Mouse (Mus musculus): Measurements from ENCODE around the gene Cd164.

Gene Cd164

DNA sequence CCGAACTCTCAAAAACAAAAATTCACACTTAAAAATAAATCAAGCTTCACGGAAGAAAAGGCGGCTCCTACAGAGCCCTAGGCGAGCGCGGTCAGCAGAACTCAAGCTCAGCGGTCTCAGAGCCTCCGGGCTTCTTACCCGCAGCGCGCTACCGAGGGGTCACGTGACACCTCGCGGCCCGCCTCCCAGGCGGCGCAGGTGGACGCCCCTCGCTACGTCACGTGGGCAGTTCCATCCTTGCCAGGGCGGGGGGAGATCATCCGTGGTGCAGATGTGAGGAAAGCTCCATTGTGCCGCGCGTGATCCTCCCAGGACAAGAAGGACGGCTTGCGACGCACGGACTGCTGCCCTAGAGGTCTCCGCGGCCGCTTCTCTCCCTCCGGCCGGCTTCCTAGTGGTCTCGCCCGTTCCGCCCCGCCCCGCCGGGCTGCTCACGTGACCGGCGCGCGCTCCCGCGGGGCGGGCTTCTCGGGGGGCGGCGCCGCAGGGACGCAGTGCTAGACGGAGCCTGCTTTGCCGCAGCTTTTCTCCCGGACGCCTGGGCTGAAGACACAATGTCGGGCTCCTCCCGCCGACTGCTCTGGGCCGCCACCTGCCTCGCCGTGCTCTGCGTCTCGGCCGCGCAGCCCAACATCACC, at the start of gene Cd164:
Gene Cd164, plus strand, starts transcription at position 434 of the 638 bp plus-strand sequence.
- in situ Hi-C loops (cut with MboI) = no loop called here

DNA sequence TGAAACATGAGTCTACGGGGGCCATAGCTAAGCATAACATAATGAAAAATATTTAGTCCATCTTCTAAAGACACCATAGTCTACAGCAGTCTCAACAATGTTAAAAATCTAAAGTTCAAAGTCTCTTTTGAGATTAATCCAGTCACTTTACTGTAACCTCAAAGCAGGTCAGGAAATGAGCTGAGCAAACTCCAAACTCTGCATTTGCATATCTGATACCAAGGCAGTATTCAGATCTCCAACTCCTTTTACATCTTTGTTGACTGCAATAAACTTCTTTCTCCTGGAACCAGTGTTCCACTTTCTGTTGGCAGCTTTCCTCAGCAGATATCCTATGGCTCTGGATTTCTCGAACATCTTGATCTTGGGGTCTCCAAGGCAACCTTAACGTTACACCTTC, 48.5 kb upstream of the Cd164 start:
- in situ Hi-C loops (cut with MboI) = no loop called here

DNA sequence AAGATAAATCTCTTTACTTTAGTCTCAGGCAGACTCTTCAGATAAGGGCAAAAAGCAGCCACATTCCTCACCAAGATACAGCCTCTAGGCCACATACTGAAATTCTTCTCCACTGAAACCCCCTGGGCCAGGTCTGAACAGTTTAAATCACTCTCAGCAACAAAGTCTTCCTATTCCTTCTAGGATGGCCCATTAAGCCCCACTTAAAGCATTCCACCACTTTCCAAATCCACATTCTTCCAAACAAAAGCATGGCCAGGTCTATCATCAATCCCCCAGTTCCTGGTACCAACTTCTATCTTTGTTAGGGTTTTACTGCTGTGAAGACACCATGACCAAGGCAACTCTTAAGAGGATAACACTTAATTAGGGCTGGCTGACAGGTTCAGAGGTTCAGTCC, 46.7 kb upstream of the Cd164 start:
- in situ Hi-C loops (cut with MboI) = no loop called here

DNA sequence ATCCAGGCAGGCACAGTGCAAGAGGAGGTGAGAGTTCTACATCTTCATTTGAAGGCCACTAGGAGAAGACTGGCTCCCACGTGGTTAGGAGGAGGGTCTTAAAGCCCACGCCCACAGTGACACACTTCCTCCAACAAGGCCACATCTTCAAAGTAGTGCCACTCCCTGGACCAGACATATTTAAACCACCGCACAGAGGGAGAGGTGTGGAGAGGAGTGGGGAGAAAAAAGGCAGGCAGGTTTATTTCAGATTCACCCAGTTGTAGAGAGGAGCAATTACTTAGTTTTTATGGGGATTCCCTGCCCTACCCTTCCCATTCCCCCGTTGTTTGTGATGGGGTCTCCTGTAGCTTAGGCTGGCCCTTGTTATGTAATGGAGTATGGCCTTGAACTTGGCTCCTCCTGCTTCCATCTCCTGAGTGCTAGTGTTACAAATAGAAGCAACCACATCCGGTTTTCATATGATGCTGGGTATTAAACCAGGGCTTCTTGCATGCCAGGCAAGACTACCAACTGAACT, 46.2 kb upstream of the Cd164 start:
- in situ Hi-C loops (cut with MboI) = no loop called here

DNA sequence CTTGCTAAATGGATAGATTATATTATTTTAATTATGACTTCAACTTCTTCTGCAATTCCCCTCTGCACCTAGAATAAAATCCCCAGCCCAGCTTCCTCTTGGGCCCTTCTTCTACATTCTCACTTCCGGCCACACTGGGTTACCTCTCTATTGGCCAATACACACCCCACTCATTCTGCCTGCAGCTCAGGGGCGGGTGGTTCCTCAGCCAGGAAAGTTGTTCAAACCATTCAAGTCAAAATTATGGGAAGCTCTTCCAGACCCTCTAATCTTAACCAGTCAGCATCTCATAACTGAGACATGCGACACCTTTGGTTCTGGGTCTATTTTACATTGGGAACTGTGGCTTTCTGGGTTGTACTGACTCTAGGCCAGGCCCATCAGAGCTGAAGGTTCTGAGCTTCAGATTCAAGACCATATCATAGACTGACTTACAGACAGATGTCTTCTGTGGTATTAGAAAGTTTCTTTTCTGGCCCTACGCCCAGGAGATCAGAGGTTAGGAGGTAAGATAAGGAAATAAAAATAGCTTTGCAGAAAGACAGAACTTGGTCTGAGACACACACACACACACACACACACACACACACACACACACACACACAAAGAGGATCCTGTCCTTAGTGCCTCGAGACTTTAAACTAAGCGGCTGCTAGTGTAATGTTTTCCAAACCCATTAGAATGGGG, 45.3 kb upstream of the Cd164 start:
- in situ Hi-C loops (cut with MboI) = no loop called here

DNA sequence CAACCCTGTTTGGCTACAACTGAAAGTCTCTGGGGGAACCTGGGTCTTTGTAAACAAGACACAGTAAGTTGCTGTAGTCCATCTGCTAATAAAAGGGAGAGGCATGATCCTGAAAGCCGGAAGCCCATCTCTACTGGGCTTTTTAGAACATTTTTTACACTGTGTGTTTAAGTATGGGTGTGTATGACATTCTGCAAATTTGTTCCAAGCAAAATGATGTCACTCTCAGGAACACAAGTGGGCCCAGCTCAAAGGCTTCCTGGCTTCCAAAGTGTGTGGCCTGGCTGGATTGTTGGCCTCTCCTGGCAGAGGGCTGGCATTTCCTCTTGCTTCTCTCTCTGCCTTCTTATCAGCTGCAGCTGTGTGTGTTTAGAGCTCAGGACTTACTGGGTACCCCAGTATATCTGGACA, 44.2 kb upstream of the Cd164 start:
- in situ Hi-C loops (cut with MboI) = no loop called here

DNA sequence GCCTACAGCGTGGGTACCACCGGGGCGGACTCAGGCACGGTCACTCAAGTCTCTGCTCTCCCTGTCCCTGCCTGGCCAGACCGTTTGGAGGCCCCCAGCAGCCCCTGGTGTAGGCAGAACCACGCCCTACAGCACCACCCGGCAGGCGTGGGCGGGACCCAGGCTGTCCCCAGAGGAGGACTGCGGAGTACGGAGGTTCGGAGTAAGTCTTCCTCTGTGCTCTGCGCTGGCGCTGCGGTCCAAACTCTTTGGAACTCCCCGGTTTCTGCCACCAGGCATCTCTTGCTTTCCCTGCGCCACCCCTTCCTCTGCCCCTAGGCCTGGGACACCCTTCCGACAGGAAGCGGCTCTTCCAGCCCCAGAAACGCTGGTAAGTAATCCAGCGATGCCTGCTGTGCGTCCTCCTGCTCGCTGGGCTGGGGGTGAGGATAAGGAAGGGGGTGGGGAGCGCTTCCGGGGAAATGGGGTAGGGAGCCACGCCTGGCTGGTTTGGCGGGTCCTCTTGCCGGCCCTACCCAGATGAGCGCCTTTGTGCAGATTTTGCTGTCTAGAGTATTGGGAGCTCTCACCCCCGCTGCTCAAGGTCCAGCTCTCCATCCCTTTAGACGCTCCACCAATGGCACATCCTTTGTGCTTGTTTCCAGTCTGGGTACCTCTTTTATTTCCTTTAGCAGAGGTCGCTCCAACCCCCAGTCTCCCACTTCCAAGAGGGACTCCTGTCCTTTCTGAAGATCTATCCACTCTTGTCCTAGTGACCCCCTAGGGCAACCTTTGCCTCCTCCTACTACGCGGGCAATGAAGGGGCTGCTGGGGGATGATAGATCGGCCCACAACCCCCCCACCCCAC, 42.8 kb upstream of the Cd164 start, which contains the start of gene Mical1:
Gene Mical1, plus strand, starts transcription at position 144 of the 847 bp plus-strand sequence.
- in situ Hi-C loops (cut with MboI) = no loop called here

DNA sequence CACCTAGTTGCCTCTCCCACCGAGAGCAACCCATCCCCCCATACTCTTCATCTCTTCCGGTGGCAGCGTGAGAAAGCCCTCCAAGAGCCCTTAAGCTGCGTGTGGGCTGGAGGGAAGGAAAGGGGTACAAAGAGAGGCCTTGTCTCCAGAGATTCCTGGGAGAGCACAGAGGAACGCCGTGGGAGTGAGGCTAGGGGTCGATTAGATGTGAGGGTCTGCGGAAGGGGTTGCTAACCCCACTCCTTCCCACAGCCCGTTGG, 42.3 kb upstream of the Cd164 start:
- in situ Hi-C loops (cut with MboI) = no loop called here

DNA sequence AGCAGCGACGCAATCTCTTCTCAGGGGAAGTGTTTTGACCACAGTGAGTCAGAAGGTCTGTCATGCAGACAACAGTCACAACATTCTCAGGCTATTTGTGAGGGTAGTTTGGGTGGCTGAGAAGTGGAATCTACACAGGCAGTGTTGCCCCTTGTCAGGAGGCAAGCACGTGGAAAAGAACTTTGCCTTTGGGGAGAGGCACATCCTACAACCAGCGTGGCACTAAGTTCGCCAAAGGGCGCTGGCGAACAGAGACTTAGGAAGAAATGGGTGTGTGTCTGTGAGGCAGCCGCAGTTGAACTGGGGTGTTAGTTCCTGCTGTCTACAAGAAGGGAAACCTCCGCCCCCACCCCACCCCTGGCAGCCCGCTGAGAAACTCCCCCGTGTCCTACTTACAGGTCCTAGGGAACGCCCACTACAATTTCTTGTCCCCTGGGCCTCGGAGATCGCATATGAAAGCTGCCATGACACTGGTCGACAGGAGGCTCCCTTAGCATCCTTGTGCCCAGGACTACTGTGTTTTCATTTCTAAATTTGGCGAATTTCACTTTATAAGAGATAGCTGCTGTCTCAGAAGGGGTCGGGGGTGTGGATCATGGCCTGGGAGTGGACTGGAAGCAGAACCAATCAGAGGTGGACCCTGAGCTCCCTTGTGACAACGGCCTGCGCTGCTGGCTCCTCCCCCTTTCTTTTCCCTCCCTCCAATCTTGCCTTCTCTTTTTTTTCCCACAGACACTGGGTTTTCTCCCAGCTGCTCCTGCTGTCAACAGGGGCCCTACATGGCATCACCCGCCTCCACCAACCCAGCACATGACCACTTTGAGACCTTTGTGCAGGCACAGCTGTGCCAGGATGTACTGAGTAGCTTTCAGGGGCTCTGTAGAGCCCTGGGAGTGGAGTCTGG, 41.7 kb upstream of the Cd164 start:
- in situ Hi-C loops (cut with MboI) = no loop called here

DNA sequence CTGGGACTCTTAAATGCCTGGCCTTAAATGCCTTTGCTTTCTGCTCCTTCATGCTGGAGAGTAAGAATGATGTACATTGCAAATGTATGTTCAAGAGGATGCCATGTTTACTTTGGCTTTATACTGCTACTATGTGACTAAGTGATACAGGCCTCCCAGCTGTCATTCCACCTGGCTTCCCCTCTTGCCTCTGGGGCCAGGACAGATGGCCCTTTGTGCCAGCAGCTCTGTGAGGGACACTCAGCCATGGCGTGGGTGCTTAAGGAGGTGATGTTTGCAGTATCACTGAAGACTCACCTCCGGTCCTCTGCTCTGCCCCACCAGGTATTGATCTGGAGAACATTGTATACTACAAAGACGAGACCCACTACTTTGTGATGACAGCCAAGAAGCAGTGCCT, 39.3 kb upstream of the Cd164 start:
- in situ Hi-C loops (cut with MboI) = no loop called here

DNA sequence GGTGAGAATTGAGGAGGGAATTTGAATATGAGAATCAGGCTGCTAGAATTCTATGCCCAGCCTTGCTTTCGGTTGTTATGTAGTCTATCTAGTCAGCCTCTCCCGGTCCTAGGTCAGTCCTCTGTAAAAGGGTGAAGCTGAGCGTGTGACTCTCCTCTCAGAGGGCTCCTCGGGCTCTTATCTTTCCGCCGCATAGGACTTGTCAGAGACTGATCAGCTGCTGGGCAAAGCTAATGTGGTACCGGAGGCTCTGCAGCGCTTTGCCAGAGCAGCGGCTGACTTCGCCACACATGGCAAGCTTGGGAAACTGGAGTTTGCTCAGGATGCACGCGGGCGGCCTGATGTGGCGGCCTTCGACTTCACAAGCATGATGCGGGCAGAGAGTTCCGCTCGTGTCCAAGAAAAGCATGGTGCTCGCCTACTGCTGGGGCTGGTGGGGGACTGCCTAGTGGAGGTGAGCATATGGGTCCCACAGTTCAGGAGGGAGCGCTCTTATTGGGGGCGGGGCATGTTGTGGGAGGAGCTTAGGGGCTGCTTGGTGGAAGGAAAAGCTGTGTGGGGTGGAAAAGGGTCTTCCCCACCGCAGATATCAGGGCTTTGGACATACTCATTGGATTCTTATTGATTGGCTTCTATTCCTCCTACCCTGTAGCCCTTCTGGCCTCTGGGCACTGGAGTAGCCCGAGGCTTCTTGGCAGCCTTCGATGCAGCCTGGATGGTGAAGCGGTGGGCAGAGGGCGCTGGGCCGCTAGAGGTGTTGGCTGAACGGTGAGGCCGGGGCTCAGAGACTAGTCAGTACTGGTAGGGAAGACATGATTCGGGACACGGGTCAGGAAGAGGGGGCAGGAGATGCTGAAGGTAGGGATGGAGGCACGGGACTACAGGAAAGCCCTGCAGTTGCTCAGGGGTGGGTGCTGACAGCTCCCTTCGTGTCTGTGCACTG, 38.0 kb upstream of the Cd164 start:
- in situ Hi-C loops (cut with MboI) = no loop called here

DNA sequence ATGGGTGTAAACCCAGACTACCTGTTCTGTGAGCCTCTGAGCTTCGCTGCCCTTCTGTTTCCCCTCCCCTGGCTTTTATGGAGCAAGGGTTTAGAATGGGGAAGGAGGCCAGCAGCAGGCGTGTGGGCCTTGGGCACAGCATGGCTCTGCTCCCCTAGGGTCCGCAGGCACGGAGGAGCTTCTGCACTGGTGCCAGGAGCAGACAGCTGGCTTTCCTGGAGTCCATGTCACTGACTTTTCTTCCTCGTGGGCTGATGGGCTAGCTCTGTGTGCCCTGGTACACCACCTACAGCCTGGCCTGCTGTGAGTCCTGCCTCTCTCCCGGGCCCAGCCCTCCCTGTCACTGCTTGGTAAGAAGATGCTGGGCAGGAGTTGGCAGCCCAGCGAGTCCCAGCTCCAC, 36.8 kb upstream of the Cd164 start:
- in situ Hi-C loops (cut with MboI) = no loop called here

DNA sequence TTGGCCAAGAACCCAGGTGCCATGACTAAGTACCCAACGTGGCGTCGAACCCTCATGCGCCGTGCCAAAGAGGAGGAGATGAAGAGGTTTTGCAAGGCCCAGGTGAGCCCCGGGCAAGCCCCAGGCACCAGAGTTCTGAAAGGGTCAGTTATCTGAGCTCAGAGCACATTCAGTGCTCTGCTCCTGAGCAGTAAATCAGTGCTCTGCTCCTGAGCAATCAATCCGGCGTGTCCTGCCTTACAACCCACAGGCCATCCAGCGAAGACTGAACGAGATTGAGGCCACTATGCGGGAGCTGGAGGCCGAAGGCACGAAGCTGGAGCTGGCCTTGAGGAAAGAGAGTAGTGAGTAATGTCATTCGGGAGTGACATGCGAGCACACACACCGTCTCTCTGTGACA, 33.4 kb upstream of the Cd164 start:
- in situ Hi-C loops (cut with MboI) = no loop called here

DNA sequence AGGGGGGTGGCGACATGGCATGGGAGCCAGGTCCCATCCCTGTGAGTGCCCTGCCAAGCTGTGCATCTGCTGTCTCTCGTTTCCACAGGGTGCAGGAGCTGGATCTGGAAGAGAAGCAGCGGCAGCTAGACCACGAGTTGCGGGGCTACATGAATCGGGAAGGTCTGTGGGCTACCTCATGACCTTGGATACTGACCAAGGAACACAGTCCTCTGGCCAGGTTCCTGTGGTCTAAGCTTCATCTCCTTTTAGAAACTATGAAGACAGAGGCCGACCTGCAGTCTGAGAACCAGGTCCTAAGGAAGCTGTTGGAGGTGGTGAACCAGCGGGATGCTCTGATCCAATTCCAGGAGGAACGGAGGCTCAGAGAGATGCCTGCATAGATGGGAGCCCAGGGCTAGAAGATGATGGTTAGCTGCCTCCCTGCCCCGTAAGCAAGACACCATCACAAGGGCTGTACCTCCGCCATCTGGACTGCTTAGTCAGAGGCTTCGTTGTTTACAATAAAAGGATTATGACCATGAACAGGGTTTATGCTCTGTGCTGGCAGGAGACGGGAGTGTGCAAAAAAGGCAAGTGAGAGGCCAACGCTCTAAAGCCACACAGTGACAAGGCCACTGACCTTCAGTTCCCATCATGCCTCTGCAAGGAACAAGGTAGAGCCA, 32.6 kb upstream of the Cd164 start:
- in situ Hi-C loops (cut with MboI) = no loop called here

DNA sequence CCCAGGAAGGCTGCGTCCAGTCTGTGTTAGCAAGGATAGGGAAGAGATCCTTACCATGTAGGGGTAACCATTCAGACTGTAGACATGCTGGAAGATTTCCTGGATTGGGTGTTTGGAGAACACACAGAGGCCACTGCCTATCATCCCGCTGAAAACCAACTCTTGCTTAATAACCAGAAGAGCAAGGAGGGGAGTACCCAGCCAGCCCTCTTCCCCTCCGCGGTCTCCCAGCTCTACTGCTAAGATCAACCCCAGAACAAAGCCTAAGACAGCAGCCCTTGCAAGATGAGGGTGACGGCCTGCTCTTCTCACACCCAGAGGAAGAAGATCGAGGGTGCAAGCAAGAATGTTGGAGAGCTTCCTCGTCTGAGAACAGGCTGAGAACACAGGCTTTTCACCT, 30.3 kb upstream of the Cd164 start:
- in situ Hi-C loops (cut with MboI) = no loop called here

DNA sequence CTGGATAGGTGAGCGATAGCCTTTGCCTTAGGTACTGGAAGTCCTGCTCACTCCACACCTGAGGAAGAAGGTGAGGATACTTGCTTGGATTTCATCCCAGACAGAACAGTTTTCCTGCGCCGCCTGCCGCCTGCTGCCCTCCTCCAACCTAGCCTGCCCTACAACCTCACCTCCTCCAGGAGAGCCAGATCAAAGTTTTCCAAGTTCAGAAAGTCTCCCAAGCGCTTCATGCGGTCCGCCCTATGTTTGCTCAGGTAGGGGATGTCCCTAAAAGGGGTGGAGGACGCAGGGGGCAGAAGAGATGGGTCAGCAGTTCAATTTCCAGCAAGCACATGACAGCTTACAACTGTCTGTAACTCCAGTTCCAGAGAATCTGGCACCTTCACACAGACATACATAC, 29.9 kb upstream of the Cd164 start:
- in situ Hi-C loops (cut with MboI) = no loop called here

DNA sequence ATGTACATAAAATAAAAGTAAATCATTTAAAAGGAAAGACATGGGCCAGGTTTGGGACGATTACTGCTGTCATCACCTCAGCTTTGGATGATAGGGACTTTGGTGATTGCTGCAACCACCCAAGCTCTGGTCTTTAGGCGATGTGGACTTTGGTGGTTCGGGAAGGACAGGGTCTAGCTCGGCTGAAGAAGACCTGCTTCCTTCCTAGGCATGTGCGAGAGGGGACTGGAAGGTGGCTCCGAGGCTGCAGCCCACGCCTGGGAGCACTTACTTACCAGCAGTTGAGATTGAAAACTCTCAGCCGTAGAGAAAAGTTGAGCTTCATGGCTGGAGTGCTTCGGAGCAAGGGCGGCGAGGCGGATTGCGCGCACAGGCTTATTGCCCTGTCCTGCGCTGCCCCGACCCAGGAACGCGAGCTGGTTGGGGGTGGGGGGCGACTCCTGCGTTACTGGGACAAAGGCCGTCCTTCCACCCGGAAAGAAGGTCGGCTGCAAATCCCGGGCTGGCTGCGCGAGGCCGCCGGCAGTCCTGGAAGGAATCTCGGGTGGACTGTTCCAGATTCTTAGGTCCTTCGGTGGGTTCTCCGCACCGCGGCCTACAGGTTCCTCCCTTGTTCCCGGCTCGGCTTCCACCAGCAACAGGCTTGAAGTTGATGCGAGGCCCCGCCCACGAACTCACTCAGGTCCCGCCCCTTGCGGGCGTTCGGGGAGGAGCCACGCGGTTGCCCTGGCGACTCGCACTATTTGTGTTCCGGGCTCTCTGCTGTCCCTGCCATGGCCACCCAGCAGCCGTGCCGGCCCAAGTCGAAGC, 29.3 kb upstream of the Cd164 start, which contains the start of the genes Smpd2 and Ppil6:
Gene Smpd2, minus strand, starts transcription at position 662 of the 810 bp plus-strand sequence.
Gene Ppil6, plus strand, starts transcription at position 732 of the 810 bp plus-strand sequence.
- in situ Hi-C loops (cut with MboI) = no loop called here

DNA sequence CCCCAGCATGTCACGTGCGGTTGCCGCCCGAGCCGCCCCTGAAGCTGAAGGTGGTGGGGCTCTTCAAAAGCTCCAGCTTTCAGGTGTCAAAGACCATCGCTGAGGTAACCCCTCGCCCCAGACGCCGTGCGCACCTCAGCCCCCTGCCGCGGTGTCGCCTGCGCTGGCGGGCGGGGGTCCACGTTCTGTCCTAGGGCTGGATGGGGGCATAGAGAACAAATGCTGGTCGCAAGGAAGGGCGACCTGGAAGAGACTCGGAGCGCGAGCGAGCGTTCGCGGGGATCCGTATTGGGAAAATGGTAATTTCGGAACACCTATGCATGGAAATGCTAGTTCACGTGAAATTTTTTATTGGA, 28.7 kb upstream of the Cd164 start:
- in situ Hi-C loops (cut with MboI) = no loop called here

DNA sequence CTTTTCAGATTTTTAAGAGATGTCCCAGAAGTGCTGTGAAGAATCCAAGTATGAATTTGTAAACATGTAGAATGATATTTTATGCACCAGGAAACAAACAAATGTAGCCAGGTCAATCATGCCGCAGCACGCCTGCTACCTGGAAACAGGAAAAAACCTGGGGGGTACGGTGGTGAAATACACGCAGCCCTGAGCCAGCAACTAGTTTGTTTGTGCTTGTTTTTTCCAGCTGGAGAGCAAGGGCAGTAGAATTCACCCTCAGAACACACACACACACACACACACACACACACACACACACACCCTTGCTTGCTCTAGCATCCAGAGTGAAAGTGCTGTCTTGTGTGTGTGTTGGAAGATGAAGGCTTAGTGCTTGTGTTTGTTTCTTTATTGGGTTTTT, 28.1 kb upstream of the Cd164 start:
- in situ Hi-C loops (cut with MboI) = no loop called here
